Comparison of ENCODE assay signal across 8 mouse cellular contexts in the genomic region with DNA sequence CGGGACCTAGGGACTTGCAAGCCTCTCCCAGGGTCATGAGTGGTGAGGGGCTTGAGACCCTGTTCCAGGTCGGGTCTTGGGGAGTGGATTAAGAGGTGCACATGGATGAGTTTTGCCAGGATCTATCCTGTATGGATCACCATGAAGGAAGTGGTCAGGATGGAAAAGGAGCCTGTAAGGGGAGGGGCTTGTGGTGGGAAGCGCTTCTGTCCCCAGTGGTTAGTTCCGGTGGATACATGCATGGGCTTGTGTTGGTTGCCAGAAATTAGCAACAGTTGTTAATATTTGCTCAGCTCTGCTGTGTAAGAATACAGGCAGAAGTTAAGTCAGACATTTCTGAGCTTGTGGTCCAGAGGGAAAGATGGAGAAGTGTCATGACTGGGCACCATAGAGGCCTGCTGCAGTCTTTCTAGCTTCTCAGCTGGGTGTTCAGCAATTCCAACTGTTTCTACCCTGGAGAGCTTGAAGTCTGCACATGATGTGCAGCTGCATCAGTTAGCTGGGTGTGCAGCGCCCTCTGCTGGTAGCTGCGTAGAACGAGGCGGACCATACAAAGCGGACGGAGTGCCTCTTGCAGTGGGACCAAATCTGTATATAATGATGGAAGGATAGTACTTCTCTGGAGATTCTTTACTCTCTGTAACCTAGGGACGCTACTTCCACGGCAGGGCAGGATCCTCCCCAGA. TPM values are rescaled to one million over a fixed set of nuclear protein-coding genes. Genes with fewer than 3 reads are reported as not detected.
DNase-seq lines count a peak whose midpoint lies in the region; ATAC-seq and TF ChIP-seq lines count a peak whose summit lies in the region.

No protein-coding gene starts in this region.

- 31% methylated on average over 12 of the region's 12 CpGs for WGBS in heart, embryonic 12.5 days
- WGBS in kidney, postnatal 0 days: 43% methylated on average over 12 of the region's 12 CpGs
- 29% methylated on average over 12 of the region's 12 CpGs for WGBS in liver, embryonic 11.5 days

- H3K4me3 ChIP-seq in embryonic fibroblast, embryonic 13.5 days (ENCODE audit: insufficient read depth, low read length): no peak overlapping the region
- H3K4me3 ChIP-seq in heart, embryonic 12.5 days: no peak overlapping the region
- H3K4me3 ChIP-seq in kidney, postnatal 0 days (replicated peaks; ENCODE audit: low read depth, low read length): no peak overlapping the region
- no peak overlapping the region for H3K4me3 ChIP-seq in liver, embryonic 11.5 days (ENCODE audit: low read depth, low read length)

- no peak overlapping the region for H3K9ac ChIP-seq in heart, embryonic 12.5 days
- no peak overlapping the region for H3K9ac ChIP-seq in kidney, postnatal 0 days (ENCODE audit: low read depth, low read length)
- no peak overlapping the region for H3K9ac ChIP-seq in liver, embryonic 11.5 days (ENCODE audit: low read depth, low read length)

- H3K36me3 ChIP-seq in heart, embryonic 12.5 days: peaks cover 25% of the 10 kb centered on the region
- peaks cover 15% of the 10 kb centered on the region for H3K36me3 ChIP-seq in kidney, postnatal 0 days (ENCODE audit: insufficient read depth, low read length)
- no peaks in the 10 kb centered on the region for H3K36me3 ChIP-seq in liver, embryonic 11.5 days (ENCODE audit: control insufficient read depth, insufficient read depth, low read length)
- H3K36me3 ChIP-seq in splenic B cell, adult 2 months (ENCODE audit: control insufficient read depth, insufficient read depth, low read length, poor library complexity, severe bottlenecking): no peaks in the 10 kb centered on the region; the same call in 1 of the 2 replicates

- ATAC-seq in heart, embryonic 12.5 days (ENCODE audit: insufficient number of reproducible peaks, low FRiP score): peak; percentile 56; the same call in 1 of the 2 replicates
- ATAC-seq in kidney, postnatal 0 days (replicated peaks; ENCODE audit: low FRiP score, low read depth): peak; percentile 79
- ATAC-seq in liver, embryonic 11.5 days (replicated peaks; ENCODE audit: low FRiP score): peak; percentile 77

- no peak for TF ChIP-seq POLR2A in embryonic fibroblast, embryonic 13.5 days (IDR thresholded peaks at IDR 0.05; ENCODE audit: low read depth, low read length)

- H3K4me2 ChIP-seq in heart, embryonic 12.5 days: no peak overlapping the region
- H3K4me2 ChIP-seq in kidney, postnatal 0 days (ENCODE audit: low read length): no peak overlapping the region
- no peak overlapping the region for H3K4me2 ChIP-seq in liver, embryonic 11.5 days

- H3K9me3 ChIP-seq in heart, embryonic 12.5 days (replicated peaks): no peaks in the 10 kb centered on the region
- H3K9me3 ChIP-seq in kidney, postnatal 0 days (replicated peaks; ENCODE audit: low read length): no peaks in the 10 kb centered on the region
- H3K9me3 ChIP-seq in liver, embryonic 11.5 days (ENCODE audit: control insufficient read depth, low read length): no peaks in the 10 kb centered on the region

- H3K27ac ChIP-seq in embryonic fibroblast, embryonic 13.5 days (ENCODE audit: insufficient read depth, low read length): no peak overlapping the region
- H3K27ac ChIP-seq in heart, embryonic 12.5 days (ENCODE audit: poor library complexity, severe bottlenecking): no peak overlapping the region
- no peak overlapping the region for H3K27ac ChIP-seq in kidney, postnatal 0 days
- H3K27ac ChIP-seq in liver, embryonic 11.5 days (ENCODE audit: low read depth, low read length): no peak overlapping the region

- H3K4me1 ChIP-seq in embryonic fibroblast, embryonic 13.5 days (ENCODE audit: control insufficient read depth, insufficient read depth, low read length): no peaks in the 10 kb centered on the region
- H3K4me1 ChIP-seq in heart, embryonic 12.5 days (replicated peaks): peaks cover 15% of the 10 kb centered on the region
- no peaks in the 10 kb centered on the region for H3K4me1 ChIP-seq in kidney, postnatal 0 days (replicated peaks; ENCODE audit: insufficient read depth, low read length)
- no peaks in the 10 kb centered on the region for H3K4me1 ChIP-seq in liver, embryonic 11.5 days (replicated peaks; ENCODE audit: control insufficient read depth, insufficient read depth, low read length)

- H3K27me3 ChIP-seq in heart, embryonic 12.5 days (replicated peaks): no peaks in the 10 kb centered on the region
- H3K27me3 ChIP-seq in kidney, postnatal 0 days (ENCODE audit: insufficient read depth, low read length): no peaks in the 10 kb centered on the region
- no peaks in the 10 kb centered on the region for H3K27me3 ChIP-seq in liver, embryonic 11.5 days (replicated peaks; ENCODE audit: control insufficient read depth, insufficient read depth, low read length)
- no peaks in the 10 kb centered on the region for H3K27me3 ChIP-seq in splenic B cell, adult 2 months (ENCODE audit: control insufficient read depth, insufficient read depth, low read length, poor library complexity, severe bottlenecking)

- peak; percentile 87 for DNase-seq in CD4-positive, CD25-positive, alpha-beta regulatory T cell, adult 2 months (ENCODE audit: low read depth, low spot score)
- peak; percentile 95 for DNase-seq in brain, adult 2 months (ENCODE audit: low read depth, low spot score)
- peak; percentile 83 for DNase-seq in kidney, postnatal 0 days (ENCODE audit: low spot score)
- DNase-seq in liver, embryonic 11.5 days (ENCODE audit: low spot score): peak; percentile 65
- DNase-seq in natural killer cell, adult 2 months (ENCODE audit: low spot score in 2 of 2): peak; percentile 40 to 69
- DNase-seq in splenic B cell, adult 2 months (ENCODE audit: low read depth, low spot score): peak; percentile 83

- TF ChIP-seq CTCF in embryonic fibroblast, embryonic 13.5 days (IDR thresholded peaks at IDR 0.05; ENCODE audit: borderline replicate concordance, insufficient read depth, low read length): peak; percentile 99
- peak; percentile 90 for TF ChIP-seq CTCF in kidney, postnatal 0 days (IDR thresholded peaks at IDR 0.05; ENCODE audit: low read depth)

RNA-seq across cellular contexts. Expression of a gene that starts 25.8 kb away (rescaled TPM):
- polyA plus RNA-seq in embryonic fibroblast, embryonic 13.5 days (2011; ENCODE audit: insufficient read length, low read depth, missing spikeins): 12.2 and 12.7 TPM in 2 replicates
- polyA plus RNA-seq in heart, embryonic 12.5 days (2016; fragmentation: Nextera tagmentation; extraction: Ambion mirVana): 8.6 and 10.7 TPM in 2 replicates
- 6.2 and 6.4 TPM in 2 replicates for polyA plus RNA-seq in kidney, postnatal 0 days (2015; fragmentation: Nextera tagmentation; extraction: Ambion mirVana)
- polyA plus RNA-seq in liver, embryonic 11.5 days (2014; fragmentation: Nextera tagmentation; extraction: Ambion mirVana): 3.5 and 4.8 TPM in 2 replicates

RNA-seq across cellular contexts. Expression of a gene that starts 35.9 kb away (rescaled TPM):
- 25.8 and 32.2 TPM in 2 replicates for polyA plus RNA-seq in embryonic fibroblast, embryonic 13.5 days (2011; ENCODE audit: insufficient read length, low read depth, missing spikeins)
- 22.6 and 24.5 TPM in 2 replicates for polyA plus RNA-seq in heart, embryonic 12.5 days (2016; fragmentation: Nextera tagmentation; extraction: Ambion mirVana)
- polyA plus RNA-seq in kidney, postnatal 0 days (2015; fragmentation: Nextera tagmentation; extraction: Ambion mirVana): 9.6 and 10.5 TPM in 2 replicates
- 21.4 and 23.4 TPM in 2 replicates for polyA plus RNA-seq in liver, embryonic 11.5 days (2014; fragmentation: Nextera tagmentation; extraction: Ambion mirVana)
